Mouse (Mus musculus): Measurements from ENCODE around the gene 1700015F17Rik. TPM values are rescaled to one million over a fixed set of nuclear protein-coding genes. Genes with fewer than 3 reads are reported as not detected.

The 1700015F17Rik gene
- polyA plus RNA-seq, 1 experiment, result not detected

DNA sequence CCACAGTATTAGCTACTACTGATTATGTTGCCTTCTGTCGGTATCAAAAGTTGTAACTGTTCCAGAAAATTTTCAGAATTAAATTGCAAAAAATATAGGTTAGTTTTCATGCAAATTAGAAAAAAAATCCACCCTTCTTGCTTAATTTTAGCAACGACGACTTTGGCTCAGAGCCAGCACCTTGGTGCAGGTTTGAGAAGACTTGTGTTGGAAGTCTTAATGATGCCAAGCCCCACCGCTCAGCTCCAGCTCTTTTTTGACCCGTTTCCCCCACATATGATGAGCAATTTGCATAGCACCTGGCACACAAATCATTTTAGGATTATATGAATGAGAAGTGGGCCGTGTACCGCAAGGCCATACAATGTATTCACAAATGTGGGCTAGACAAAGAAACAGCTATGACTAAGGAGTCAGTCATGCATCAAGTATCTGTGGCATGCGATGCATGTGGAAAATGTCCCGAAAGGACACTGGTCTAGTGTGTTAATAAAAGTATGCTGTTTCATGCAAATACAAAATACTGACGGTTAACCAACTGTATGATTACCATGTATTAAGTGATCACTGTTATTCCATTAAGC, 31.5 kb upstream of the 1700015F17Rik start:
- peaks cover 60% of the 10 kb centered on the region for H3K79me2 ChIP-seq (ENCODE audit: control insufficient read depth, insufficient read depth)
- no peak overlapping the region for H3ac ChIP-seq (ENCODE audit: control insufficient read depth, insufficient read length)
- H3K36me3 ChIP-seq (ENCODE audit: control insufficient read depth, insufficient read depth), result peaks cover 52% of the 10 kb centered on the region
- H3K27me3 ChIP-seq (ENCODE audit: control insufficient read depth, insufficient read depth, insufficient read length), result no peaks in the 10 kb centered on the region
- H3K4me2 ChIP-seq (ENCODE audit: low read depth), result peak overlapping the region; percentile 75
- TF ChIP-seq MAX (IDR thresholded peaks at IDR 0.05; ENCODE audit: low read depth), result peak; percentile 49
- TF ChIP-seq CEBPB (IDR thresholded peaks at IDR 0.05; ENCODE audit: insufficient read depth, poor library complexity, severe bottlenecking), result no peak
- TF ChIP-seq MYOD1 (IDR thresholded peaks at IDR 0.05; ENCODE audit: control insufficient read depth in 1 of 3, insufficient read length in 2 of 3, low read depth in 2 of 3), result peak in 2 of 3 experiments; percentile 25 to 42
- H3K4me3 ChIP-seq, result no peak overlapping the region

DNA sequence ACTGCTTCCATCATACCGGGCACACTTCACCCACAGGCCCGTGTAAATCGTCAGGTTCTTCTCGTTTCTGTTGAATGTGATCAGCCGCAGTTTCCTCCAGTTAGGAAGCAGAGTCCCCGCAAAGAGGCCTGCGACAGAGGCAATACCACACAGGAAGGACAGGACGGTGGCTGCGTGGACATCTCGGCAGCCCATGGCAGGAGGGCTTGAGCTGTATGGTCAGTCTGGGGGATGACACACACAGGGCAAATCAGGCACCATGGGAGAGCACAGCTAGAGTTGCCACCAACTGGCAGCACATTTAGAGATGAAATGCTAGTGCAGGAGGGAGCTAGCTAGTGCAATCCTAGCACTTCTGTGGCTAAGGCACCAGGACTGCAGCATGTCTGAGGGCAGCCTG, 29.3 kb upstream of the 1700015F17Rik start:
- Histone ChIP-seq H3K4me3 (no peak overlapping the region), H3K79me2 (ENCODE audit: control insufficient read depth, insufficient read depth) (peaks cover 51% of the 10 kb centered on the region), H3ac (ENCODE audit: control insufficient read depth, insufficient read length) (no peak overlapping the region), H3K27me3 (ENCODE audit: control insufficient read depth, insufficient read depth, insufficient read length) (no peaks in the 10 kb centered on the region), H3K36me3 (ENCODE audit: control insufficient read depth, insufficient read depth) (peaks cover 62% of the 10 kb centered on the region), H3K4me2 (ENCODE audit: low read depth) (no peak overlapping the region)
- TF ChIP-seq SRF (IDR thresholded peaks at IDR 0.05; ENCODE audit: control insufficient read depth, insufficient read length, low read depth), result no peak
- TF ChIP-seq POLR2A (IDR thresholded peaks at IDR 0.05; ENCODE audit: insufficient read length, low read depth), result peak; percentile 44

GRCm38 (mm10) chr5:5507701-5508225, 28.8 kb upstream of the 1700015F17Rik start:
- no peak for TF ChIP-seq MYOD1 (IDR thresholded peaks at IDR 0.05; ENCODE audit: control insufficient read depth in 1 of 3, insufficient read length in 2 of 3, low read depth in 2 of 3)
- no peak for TF ChIP-seq MYOG (IDR thresholded peaks at IDR 0.05; ENCODE audit: control insufficient read depth in 1 of 3, insufficient read depth in 1 of 3, insufficient read length in 2 of 3, low read depth in 2 of 3)
- no peak for TF ChIP-seq SRF (IDR thresholded peaks at IDR 0.05; ENCODE audit: control insufficient read depth, insufficient read length, low read depth)
- TF ChIP-seq REST (IDR thresholded peaks at IDR 0.05; ENCODE audit: insufficient read depth, insufficient read length), result no peak
- TF ChIP-seq TCF12 (IDR thresholded peaks at IDR 0.05; ENCODE audit: insufficient read depth, poor library complexity, severe bottlenecking), result no peak
- no peak for TF ChIP-seq USF1 (IDR thresholded peaks at IDR 0.05; ENCODE audit: low read depth)
- no peak for TF ChIP-seq POLR2A (IDR thresholded peaks at IDR 0.05; ENCODE audit: insufficient read length, low read depth)
- TF ChIP-seq TCF3 (IDR thresholded peaks at IDR 0.05; ENCODE audit: insufficient read length, low read depth), result no peak
- TF ChIP-seq CEBPB (IDR thresholded peaks at IDR 0.05; ENCODE audit: insufficient read depth, poor library complexity, severe bottlenecking), result no peak
- TF ChIP-seq MAX (IDR thresholded peaks at IDR 0.05; ENCODE audit: low read depth), result no peak
- TF ChIP-seq POLR2AphosphoS2 (IDR thresholded peaks at IDR 0.05; ENCODE audit: insufficient read length, low read depth), result no peak
- no peak for TF ChIP-seq E2F4 (IDR thresholded peaks at IDR 0.05; ENCODE audit: insufficient read depth)
- H3K36me3 ChIP-seq (ENCODE audit: control insufficient read depth, insufficient read depth), result peaks cover 62% of the 10 kb centered on the region
- H3K79me2 ChIP-seq (ENCODE audit: control insufficient read depth, insufficient read depth), result peaks cover 46% of the 10 kb centered on the region
- no peak overlapping the region for H3K4me2 ChIP-seq (ENCODE audit: low read depth)
- no peak overlapping the region for H3ac ChIP-seq (ENCODE audit: control insufficient read depth, insufficient read length)
- no peak overlapping the region for H3K4me3 ChIP-seq
- H3K27me3 ChIP-seq (ENCODE audit: control insufficient read depth, insufficient read depth, insufficient read length), result no peaks in the 10 kb centered on the region

DNA sequence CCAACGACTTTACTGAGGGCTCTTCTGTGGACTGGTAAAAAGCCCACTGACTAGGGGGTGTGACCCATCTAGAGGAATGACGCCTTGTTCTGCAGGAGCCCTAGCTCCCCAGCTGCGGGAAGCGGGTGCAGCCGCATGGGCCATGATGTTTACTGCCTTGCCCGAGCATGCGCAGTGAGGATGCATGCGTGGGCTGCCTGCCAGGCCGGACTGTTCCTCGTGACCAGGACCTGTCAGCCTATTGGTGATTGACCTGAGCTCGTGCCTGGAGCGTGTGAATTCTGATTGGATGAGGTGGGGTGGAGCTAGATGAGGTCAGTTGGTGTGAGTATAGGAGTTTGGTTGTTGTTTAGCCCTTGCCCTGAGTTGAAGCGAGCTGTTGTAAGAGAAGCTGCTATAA, 25.5 kb upstream of the 1700015F17Rik start:
- H3ac ChIP-seq (ENCODE audit: control insufficient read depth, insufficient read length), result no peak overlapping the region
- TF ChIP-seq USF1 (IDR thresholded peaks at IDR 0.05; ENCODE audit: low read depth) (no peak), REST (IDR thresholded peaks at IDR 0.05; ENCODE audit: insufficient read depth, insufficient read length) (no peak), MYOD1 (IDR thresholded peaks at IDR 0.05; ENCODE audit: control insufficient read depth in 1 of 3, insufficient read length in 2 of 3, low read depth in 2 of 3) (no peak), MYOG (IDR thresholded peaks at IDR 0.05; ENCODE audit: control insufficient read depth in 1 of 3, insufficient read depth in 1 of 3, insufficient read length in 2 of 3, low read depth in 2 of 3) (no peak), POLR2A (IDR thresholded peaks at IDR 0.05; ENCODE audit: insufficient read length, low read depth) (no peak), CEBPB (IDR thresholded peaks at IDR 0.05; ENCODE audit: insufficient read depth, poor library complexity, severe bottlenecking) (no peak), POLR2AphosphoS2 (IDR thresholded peaks at IDR 0.05; ENCODE audit: insufficient read length, low read depth) (peak; percentile 49), TCF3 (IDR thresholded peaks at IDR 0.05; ENCODE audit: insufficient read length, low read depth) (no peak), SRF (IDR thresholded peaks at IDR 0.05; ENCODE audit: control insufficient read depth, insufficient read length, low read depth) (no peak)
- H3K4me2 ChIP-seq (ENCODE audit: low read depth), result no peak overlapping the region
- peaks cover 22% of the 10 kb centered on the region for H3K79me2 ChIP-seq (ENCODE audit: control insufficient read depth, insufficient read depth)
- H3K36me3 ChIP-seq (ENCODE audit: control insufficient read depth, insufficient read depth), result peaks cover 39% of the 10 kb centered on the region
- no peaks in the 10 kb centered on the region for H3K27me3 ChIP-seq (ENCODE audit: control insufficient read depth, insufficient read depth, insufficient read length)
- no peak overlapping the region for H3K4me3 ChIP-seq

- H3ac ChIP-seq (ENCODE audit: control insufficient read depth, insufficient read length), result no peak overlapping the region
- H3K36me3 ChIP-seq (ENCODE audit: control insufficient read depth, insufficient read depth), result peaks cover 33% of the 10 kb centered on the region
Measured at GRCm38 (mm10) chr5:5503381-5503780, 24.4 kb upstream of the 1700015F17Rik start.

More at GRCm38 (mm10) chr5:5503381-5503780, 24.4 kb upstream of the 1700015F17Rik start:
- H3K79me2 ChIP-seq (ENCODE audit: control insufficient read depth, insufficient read depth), result peaks cover 14% of the 10 kb centered on the region
- no peak for TF ChIP-seq SRF (IDR thresholded peaks at IDR 0.05; ENCODE audit: control insufficient read depth, insufficient read length, low read depth)
- no peak for TF ChIP-seq POLR2A (IDR thresholded peaks at IDR 0.05; ENCODE audit: insufficient read length, low read depth)
- no peak for TF ChIP-seq MYOG (IDR thresholded peaks at IDR 0.05; ENCODE audit: control insufficient read depth in 1 of 3, insufficient read depth in 1 of 3, insufficient read length in 2 of 3, low read depth in 2 of 3)
- TF ChIP-seq CEBPB (IDR thresholded peaks at IDR 0.05; ENCODE audit: insufficient read depth, poor library complexity, severe bottlenecking), result no peak
- no peak for TF ChIP-seq TCF3 (IDR thresholded peaks at IDR 0.05; ENCODE audit: insufficient read length, low read depth)
- TF ChIP-seq REST (IDR thresholded peaks at IDR 0.05; ENCODE audit: insufficient read depth, insufficient read length), result no peak
- TF ChIP-seq TCF12 (IDR thresholded peaks at IDR 0.05; ENCODE audit: insufficient read depth, poor library complexity, severe bottlenecking), result no peak
- no peak for TF ChIP-seq MAX (IDR thresholded peaks at IDR 0.05; ENCODE audit: low read depth)
- TF ChIP-seq POLR2AphosphoS2 (IDR thresholded peaks at IDR 0.05; ENCODE audit: insufficient read length, low read depth), result no peak
- TF ChIP-seq E2F4 (IDR thresholded peaks at IDR 0.05; ENCODE audit: insufficient read depth), result no peak
- TF ChIP-seq USF1 (IDR thresholded peaks at IDR 0.05; ENCODE audit: low read depth), result no peak
- no peak for TF ChIP-seq MYOD1 (IDR thresholded peaks at IDR 0.05; ENCODE audit: control insufficient read depth in 1 of 3, insufficient read length in 2 of 3, low read depth in 2 of 3)
- H3K4me2 ChIP-seq (ENCODE audit: low read depth), result no peak overlapping the region
- no peaks in the 10 kb centered on the region for H3K27me3 ChIP-seq (ENCODE audit: control insufficient read depth, insufficient read depth, insufficient read length)
- no peak overlapping the region for H3K4me3 ChIP-seq

Data from myocyte (in vitro differentiated cells).